Mouse (Mus musculus) ES-E14 (cell line): Measurements from ENCODE around the gene Wfdc15a. TPM values are rescaled to one million over a fixed set of nuclear protein-coding genes. Genes with fewer than 3 reads are reported as not detected.
"Not testable (repeated sequence)": the region's sequence is repeated elsewhere in the genome, so short reads cannot be mapped to it uniquely, and the experiment has no call there.

ENCODE experiments used
- DNase-seq: peaks from one replicate; pipeline ENCODE4 v3.0.0-alpha.2; 2013; ENCODE audit warnings: low read depth, low spot score
- H3K27ac ChIP-seq: 2 replicates; pipeline ENCODE4 v1.5.1; 2012; ENCODE audit warnings: low read depth, mild to moderate bottlenecking, low read length, moderate library complexity, mixed read lengths; ENCODE audit not compliant: poor library complexity, insufficient read depth, severe bottlenecking
- H3K36me3 ChIP-seq: 2 replicates; pipeline ENCODE4 v1.6.1; 2012; ENCODE audit warnings: mild to moderate bottlenecking, low read length, moderate library complexity, mixed read lengths; ENCODE audit not compliant: control insufficient read depth, poor library complexity, insufficient read depth, severe bottlenecking
- H3K4me1 ChIP-seq, 2 experiments: fragments of 150-350 bp in 1 of 2; sonication (generic) in 1 of 2; 2 replicates each; pipeline ENCODE4 v1.6.1; 2012; ENCODE audit warnings: low read length in 2 of 2, mild to moderate bottlenecking in 1 of 2, mixed read lengths in 1 of 2; ENCODE audit not compliant: control insufficient read depth in 2 of 2, insufficient read depth in 2 of 2, poor library complexity in 1 of 2
- H3K4me3 ChIP-seq, 2 experiments: fragments of 150-350 bp in 1 of 2; sonication (generic) in 1 of 2; 2 replicates each; pipeline ENCODE4 v1.5.1; 2012; ENCODE audit warnings: low read length in 2 of 2, low read depth in 1 of 2, mild to moderate bottlenecking in 1 of 2, mixed read lengths in 1 of 2; ENCODE audit not compliant: insufficient read depth in 1 of 2, poor library complexity in 1 of 2, severe bottlenecking in 1 of 2
- H3K9ac ChIP-seq: 2 replicates; pipeline ENCODE4 v1.6.1; 2012; ENCODE audit warnings: low read depth, mild to moderate bottlenecking, low read length, mixed read lengths; ENCODE audit not compliant: poor library complexity, insufficient read depth, severe bottlenecking
- H3K9me3 ChIP-seq: fragments of 150-350 bp; sonication (generic); 2 replicates; pipeline ENCODE4 v1.6.1; 2012; ENCODE audit warnings: low read depth, mild to moderate bottlenecking, low read length; ENCODE audit not compliant: control insufficient read depth, insufficient read depth
- CHD2 ChIP-seq: IDR thresholded peaks from 2 replicates; pipeline ENCODE4 v1.6.1; 2014; ENCODE audit warnings: mild to moderate bottlenecking, low read depth, low read length, inconsistent platforms
- HCFC1 ChIP-seq: IDR thresholded peaks from 2 replicates; pipeline ENCODE4 v1.6.1; 2012; ENCODE audit warnings: low read length, inconsistent platforms, borderline replicate concordance; ENCODE audit not compliant: insufficient read depth
- MAFK ChIP-seq: IDR thresholded peaks from 2 replicates; pipeline ENCODE4 v1.6.1; 2014; ENCODE audit warnings: mild to moderate bottlenecking, low read depth, low read length, inconsistent platforms; ENCODE audit not compliant: insufficient read depth
- ZC3H11A ChIP-seq: IDR thresholded peaks from 2 replicates; pipeline ENCODE4 v1.6.1; 2012; ENCODE audit warnings: low read depth, mild to moderate bottlenecking, inconsistent platforms, low read length, borderline replicate concordance
- ZNF384 ChIP-seq: IDR thresholded peaks from 2 replicates; pipeline ENCODE4 v1.6.1; 2012; ENCODE audit warnings: low read depth, low read length, inconsistent platforms
- in situ Hi-C, 2 experiments: fragments of 600-800 bp; cut with MboI; formaldehyde crosslinking; loops; one replicate each; pipeline ENCODE4 v1.15.1; 2025; ENCODE audit warnings: low sequenced_read_pairs in 2 of 2, inconsistent platforms in 1 of 2; ENCODE audit not compliant: unreplicated experiment in 2 of 2
- total RNA-seq: library from RNA; depleted of rRNA; stranded (reverse); fragments of 300-350 nt; gene quantifications from 2 replicates; pipeline ENCODE4 v1.2.3, GENCODE M21; 2012

The Wfdc15a gene
- total RNA-seq, 1 experiment: 11.9 TPM

GRCm38 (mm10) chr2:164219295-164219694, 19.4 kb upstream of the Wfdc15a start:
- no peak for TF ChIP-seq ZNF384
- TF ChIP-seq MAFK: no peak
- no peak for TF ChIP-seq CHD2
- no peak for TF ChIP-seq ZC3H11A
- no peak for TF ChIP-seq HCFC1
- Histone ChIP-seq H3K9ac (no peak overlapping the region), H3K36me3 (no peaks in the 10 kb centered on the region), H3K27ac (no peak overlapping the region), H3K4me1 (no peaks in the 10 kb centered on the region), H3K4me3 (no peak overlapping the region), H3K9me3 (no peaks in the 10 kb centered on the region)
- in situ Hi-C loops: no loop called here
- DNase-seq: no peak

GRCm38 (mm10) chr2:164212711-164213110, 12.8 kb upstream of the Wfdc15a start:
- TF ChIP-seq ZNF384 (no peak), HCFC1 (no peak), MAFK (no peak), ZC3H11A (no peak), CHD2 (no peak)
- no peak overlapping the region for H3K9ac ChIP-seq
- no peaks in the 10 kb centered on the region for H3K9me3 ChIP-seq
- in situ Hi-C loops: no loop called here
- no peak overlapping the region for H3K27ac ChIP-seq
- DNase-seq: no peak
- no peaks in the 10 kb centered on the region for H3K4me1 ChIP-seq
- H3K36me3 ChIP-seq: no peaks in the 10 kb centered on the region
- no peak overlapping the region for H3K4me3 ChIP-seq

GRCm38 (mm10) chr2:164210892-164211291, 11.0 kb upstream of the Wfdc15a start:
- H3K4me3 ChIP-seq: no peak overlapping the region
- in situ Hi-C loops: no loop called here
- H3K4me1 ChIP-seq: no peaks in the 10 kb centered on the region
- H3K9me3 ChIP-seq: no peaks in the 10 kb centered on the region
- no peak for DNase-seq
- no peak overlapping the region for H3K27ac ChIP-seq
- no peaks in the 10 kb centered on the region for H3K36me3 ChIP-seq
- no peak for TF ChIP-seq ZC3H11A
- no peak overlapping the region for H3K9ac ChIP-seq

GRCm38 (mm10) chr2:164206676-164207075, 6.7 kb upstream of the Wfdc15a start:
- in situ Hi-C loops: no loop called here
- no peak for DNase-seq
- H3K27ac ChIP-seq: no peak overlapping the region
- H3K4me1 ChIP-seq: no peaks in the 10 kb centered on the region
- H3K9me3 ChIP-seq: no peaks in the 10 kb centered on the region
- H3K9ac ChIP-seq: no peak overlapping the region
- no peaks in the 10 kb centered on the region for H3K36me3 ChIP-seq
- H3K4me3 ChIP-seq: no peak overlapping the region
- no peak for TF ChIP-seq CHD2
- TF ChIP-seq HCFC1: no peak
- TF ChIP-seq MAFK: no peak
- TF ChIP-seq ZC3H11A: no peak
- no peak for TF ChIP-seq ZNF384

- H3K27ac ChIP-seq, in situ Hi-C loops, H3K4me3 ChIP-seq, H3K36me3 ChIP-seq, H3K4me1 ChIP-seq, H3K9me3 ChIP-seq, H3K9ac ChIP-seq, DNase-seq: not testable (repeated sequence)
Observed at GRCm38 (mm10) chr2:164206011-164206410, 6.1 kb upstream of the Wfdc15a start.
